Mouse (Mus musculus) spleen, adult 2 months (tissue): ENCODE measurements at regions not wholly inside any gene's neighbourhood (a gene's known extent, or its start where the extent isn't known, plus 50 kb on each side); places are given as distances from the start of the nearest gene placed in this dataset.

Source experiments
- CTCF ChIP-seq: fragments of 200-500 bp; IDR thresholded peaks from 2 replicates; pipeline ENCODE4 v1.5.1; 2011; ENCODE audit warnings: mild to moderate bottlenecking, inconsistent platforms; ENCODE audit not compliant: insufficient read depth, insufficient read length, insufficient replicate concordance; ENCODE audit errors: extremely low read depth
- POLR2A ChIP-seq: fragments of 200-500 bp; IDR thresholded peaks from 2 replicates; pipeline ENCODE4 v1.6.1; 2011; ENCODE audit warnings: low read depth, low read length, inconsistent platforms

DNA sequence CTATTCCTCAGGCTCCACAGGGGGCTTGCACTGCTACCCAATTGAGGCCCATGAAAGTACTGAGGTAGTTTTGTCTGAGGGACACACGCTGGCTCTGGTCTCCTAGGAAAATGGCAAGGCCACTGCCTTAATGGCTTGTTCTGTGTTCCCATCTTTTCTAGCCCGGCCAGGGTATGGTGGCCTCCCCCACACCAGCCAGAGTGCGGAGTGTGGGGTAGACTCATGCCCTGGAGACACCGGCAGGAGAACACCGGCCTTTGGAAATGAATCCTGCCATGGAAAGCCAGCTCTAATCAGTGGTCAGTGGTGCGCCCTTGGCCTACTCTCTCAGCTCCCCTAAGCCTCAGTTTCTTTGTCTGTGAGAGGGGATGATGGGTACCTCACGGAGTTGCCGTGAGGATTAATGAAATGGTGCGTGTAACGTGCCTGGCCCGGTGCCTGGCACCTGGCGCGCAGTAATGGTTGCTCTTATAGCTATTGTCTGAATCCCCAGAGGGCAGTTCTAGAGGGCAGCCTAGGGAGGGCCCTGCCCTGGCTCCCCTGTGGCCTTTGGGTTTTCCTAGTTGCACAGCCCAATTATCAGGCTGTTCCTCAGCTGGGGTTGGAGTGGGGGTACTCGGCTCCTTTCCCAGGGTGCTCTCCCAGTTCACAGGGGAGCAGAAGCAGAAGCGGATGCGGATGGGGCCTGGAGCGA lies 62.4 kb upstream of the Pitx1 start:
- TF ChIP-seq POLR2A (no peak), CTCF (no peak)
